Mouse (Mus musculus) midbrain, postnatal 0 days (tissue): ENCODE data around the gene Gemin5. TPM values are rescaled to one million over a fixed set of nuclear protein-coding genes. Genes with fewer than 3 reads are reported as not detected.
"Not testable (repeated sequence)": the region's sequence is repeated elsewhere in the genome, so short reads cannot be mapped to it uniquely, and the experiment has no call there.

Experiments used
- ATAC-seq: fragments of 200-750 bp; cut with Nextera tagmentation; 2 replicates; pipeline ENCODE4 v1.8.0; 2017; ENCODE audit warnings: moderate number of reproducible peaks, mild to moderate bottlenecking, moderate TSS enrichment, moderate library complexity; ENCODE audit not compliant: low FRiP score
- DNase-seq: peaks from one replicate; pipeline ENCODE4 v3.0.0-alpha.2; 2015; ENCODE audit warnings: low spot score
- H3K27ac ChIP-seq: fragments of 300-500 bp; sonication (generic); 2 replicates; pipeline ENCODE4 v1.5.1; 2014; ENCODE audit warnings: low read depth, mild to moderate bottlenecking, low read length, mixed read lengths
- H3K27me3 ChIP-seq: fragments of 300-500 bp; sonication (generic); 2 replicates; pipeline ENCODE4 v1.6.1; 2014; ENCODE audit warnings: low read length, control low read depth, mixed read lengths; ENCODE audit not compliant: insufficient read depth
- H3K36me3 ChIP-seq: fragments of 300-500 bp; sonication (generic); 2 replicates; pipeline ENCODE4 v1.6.1; 2014; ENCODE audit warnings: low read length, control low read depth, mixed read lengths; ENCODE audit not compliant: insufficient read depth
- H3K4me1 ChIP-seq: fragments of 300-500 bp; sonication (generic); 2 replicates; pipeline ENCODE4 v1.6.1; 2014; ENCODE audit warnings: mild to moderate bottlenecking, control low read depth, antibody characterized with exemption, low read length, mixed read lengths; ENCODE audit not compliant: insufficient read depth
- H3K4me2 ChIP-seq: fragments of 300-500 bp; sonication (generic); 2 replicates; pipeline ENCODE4 v1.6.1; 2014; ENCODE audit warnings: low read depth, mild to moderate bottlenecking, low read length, mixed read lengths; ENCODE audit not compliant: poor library complexity, severe bottlenecking
- H3K4me3 ChIP-seq: fragments of 300-500 bp; sonication (generic); 2 replicates; pipeline ENCODE4 v1.5.1; 2014; ENCODE audit warnings: low read depth, mild to moderate bottlenecking, low read length, moderate library complexity
- H3K9ac ChIP-seq: fragments of 300-500 bp; sonication (generic); replicated peaks from 2 replicates; pipeline ENCODE4 v1.6.1; 2014; ENCODE audit warnings: mild to moderate bottlenecking, low read length, moderate library complexity, mixed read lengths; ENCODE audit not compliant: poor library complexity, severe bottlenecking
- H3K9me3 ChIP-seq: fragments of 300-500 bp; sonication (generic); 2 replicates; pipeline ENCODE4 v1.6.1; 2016; ENCODE audit warnings: low read length, control low read depth
- CTCF ChIP-seq: IDR thresholded peaks from 2 replicates; pipeline ENCODE4 v1.5.1; 2016; ENCODE audit warnings: antibody characterized with exemption, mild to moderate bottlenecking
- WGBS: fragments of 180-500 bp; shearing (Covaris S2); extraction: QIAGEN DNeasy Blood & Tissue Kit; methylation state at CpG from one replicate; pipeline ENCODE4 v1.1.7; 2014; 5-methylcytosine and 5-hydroxymethylcytosine counted together
- polyA plus RNA-seq: library from polyadenylated mRNA; unstranded; fragments of >200 nt; fragmentation: Nextera tagmentation; extraction: Ambion mirVana; gene quantifications from 2 replicates; pipeline ENCODE4 v1.2.1, GENCODE M21; 2015
- total RNA-seq: library from RNA; depleted of rRNA; stranded (reverse); fragments of >200 nt; gene quantifications from 2 replicates; pipeline ENCODE4 v1.2.3, GENCODE M21; 2014

Gemin5 gene
- total and polyA plus RNA-seq, 2 experiments from 2014 or later: 9.9 to 19.2 TPM

DNA sequence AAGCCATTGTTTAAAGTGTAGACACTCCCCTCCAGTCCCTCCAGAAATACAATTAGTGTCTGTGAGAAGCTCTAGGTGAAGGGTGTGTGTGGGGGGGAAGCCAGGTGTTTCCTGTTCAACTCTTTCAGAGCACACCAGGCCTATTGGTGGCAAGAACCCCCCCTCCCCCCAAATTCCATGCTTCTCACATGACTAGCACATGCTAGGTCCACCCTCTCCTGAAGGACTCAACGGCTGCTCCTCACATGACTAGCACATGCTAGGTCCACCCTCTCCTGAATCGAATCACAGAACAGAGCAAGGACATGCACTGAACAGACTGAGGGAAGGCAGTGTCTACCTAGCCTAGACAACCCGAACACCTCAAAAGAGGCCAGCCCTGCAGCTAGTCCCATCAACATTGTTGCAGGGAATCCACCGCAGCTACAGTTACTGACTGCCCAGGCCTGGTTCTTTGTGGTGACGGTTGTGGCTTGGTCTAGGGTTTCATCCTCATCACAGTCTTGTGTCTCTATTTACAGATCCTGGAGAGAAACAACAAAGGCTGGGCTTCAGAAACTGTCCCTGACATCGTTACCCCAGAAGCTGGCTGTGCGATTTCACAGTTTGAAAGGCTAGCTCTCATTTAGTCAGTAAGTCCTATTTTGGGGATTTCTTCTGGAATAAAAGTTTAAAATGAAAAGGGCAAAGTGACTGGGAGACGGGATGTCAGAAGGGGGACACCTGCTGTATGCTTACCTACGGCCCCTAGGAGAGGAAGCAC is 65.6 kb downstream of the Gemin5 start:
- ATAC-seq: no peak
- DNase-seq: no peak
- Histone ChIP-seq H3K36me3 (no peaks in the 10 kb centered on the region), H3K4me1 (peaks cover 9% of the 10 kb centered on the region; the same call in 1 of the 2 replicates), H3K9ac (peak overlapping the region; percentile 50), H3K4me3 (peak overlapping the region; percentile 96), H3K27me3 (peaks cover 7% of the 10 kb centered on the region; the same call in 1 of the 2 replicates), H3K9me3 (no peaks in the 10 kb centered on the region), H3K4me2 (peak overlapping the region; percentile 52), H3K27ac (peak overlapping the region; percentile 83)
- WGBS: 90% methylated on average over 9 of the region's 9 CpGs
- TF ChIP-seq CTCF: no peak

DNA sequence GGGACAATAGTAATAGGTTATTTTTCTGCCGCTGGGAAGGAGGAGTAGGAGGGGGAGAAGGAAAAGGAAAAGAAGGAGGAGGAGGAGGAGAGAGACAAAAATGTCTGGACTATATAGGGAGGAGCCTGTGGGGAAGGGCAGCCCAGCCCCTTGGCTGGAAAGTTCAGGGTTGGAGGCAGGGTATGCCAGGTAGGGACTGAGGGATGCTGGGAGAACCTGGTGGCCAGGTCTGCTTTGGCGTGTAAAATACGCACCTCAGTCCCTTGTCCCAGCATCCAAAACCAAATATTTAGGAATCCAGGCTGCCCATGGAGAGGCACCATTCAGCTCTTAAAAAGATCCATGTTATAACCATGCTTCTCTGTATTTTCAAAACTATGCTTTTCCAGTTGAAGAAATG is 66.2 kb downstream of the Gemin5 start:
- H3K9me3 ChIP-seq: no peaks in the 10 kb centered on the region
- 82% methylated on average over 3 of the region's 3 CpGs for WGBS
- no peak for TF ChIP-seq CTCF
- DNase-seq (no peak), ATAC-seq (no peak)
- no peak overlapping the region for H3K9ac ChIP-seq
- H3K36me3 ChIP-seq: no peaks in the 10 kb centered on the region
- no peak overlapping the region for H3K27ac ChIP-seq
- H3K4me1 ChIP-seq: peaks cover 9% of the 10 kb centered on the region; the same call in 1 of the 2 replicates
- H3K27me3 ChIP-seq: peaks cover 7% of the 10 kb centered on the region; the same call in 1 of the 2 replicates
- H3K4me3 ChIP-seq: no peak overlapping the region
- no peak overlapping the region for H3K4me2 ChIP-seq

GRCm38 (mm10) chr11:58101194-58101720 is 67.1 kb downstream of the Gemin5 start:
- Histone ChIP-seq H3K4me2 (no peak overlapping the region), H3K27ac (no peak overlapping the region), H3K36me3 (no peaks in the 10 kb centered on the region), H3K4me1 (peaks cover 9% of the 10 kb centered on the region; the same call in 1 of the 2 replicates), H3K27me3 (peaks cover 7% of the 10 kb centered on the region; the same call in 1 of the 2 replicates), H3K9me3 (no peaks in the 10 kb centered on the region), H3K4me3 (no peak overlapping the region), H3K9ac (no peak overlapping the region)
- ATAC-seq (no peak), DNase-seq (no peak)
- 85% methylated on average over 4 of the region's 4 CpGs for WGBS
- TF ChIP-seq CTCF: no peak

DNA sequence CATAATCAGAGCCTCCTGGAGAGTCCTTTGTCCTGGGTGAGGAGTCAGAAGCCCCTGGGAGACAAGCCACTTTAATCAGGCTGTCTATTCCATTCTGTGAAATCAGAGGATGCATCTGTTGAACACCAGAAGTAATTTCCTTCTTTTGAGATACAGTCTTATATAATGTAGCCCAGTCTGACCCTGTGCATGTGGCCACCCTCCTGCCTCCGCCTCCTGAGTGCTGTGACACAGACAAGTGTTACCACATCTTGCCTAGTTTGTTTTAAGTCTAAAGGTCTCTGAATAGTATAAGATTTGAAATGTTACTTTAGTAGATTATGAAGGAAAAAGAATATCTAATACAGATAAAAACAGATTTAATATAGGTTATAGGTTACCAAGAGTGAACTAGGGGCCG is 68.3 kb downstream of the Gemin5 start:
- Histone ChIP-seq H3K4me2 (no peak overlapping the region), H3K9ac (no peak overlapping the region), H3K4me3 (no peak overlapping the region), H3K9me3 (no peaks in the 10 kb centered on the region), H3K27me3 (peaks cover 7% of the 10 kb centered on the region; the same call in 1 of the 2 replicates), H3K36me3 (no peaks in the 10 kb centered on the region), H3K27ac (no peak overlapping the region), H3K4me1 (peaks cover 5% of the 10 kb centered on the region; the same call in 1 of the 2 replicates)
- no peak for DNase-seq
- 90% methylated on average over 2 of the region's 2 CpGs for WGBS
- ATAC-seq: no peak
- no peak for TF ChIP-seq CTCF

DNA sequence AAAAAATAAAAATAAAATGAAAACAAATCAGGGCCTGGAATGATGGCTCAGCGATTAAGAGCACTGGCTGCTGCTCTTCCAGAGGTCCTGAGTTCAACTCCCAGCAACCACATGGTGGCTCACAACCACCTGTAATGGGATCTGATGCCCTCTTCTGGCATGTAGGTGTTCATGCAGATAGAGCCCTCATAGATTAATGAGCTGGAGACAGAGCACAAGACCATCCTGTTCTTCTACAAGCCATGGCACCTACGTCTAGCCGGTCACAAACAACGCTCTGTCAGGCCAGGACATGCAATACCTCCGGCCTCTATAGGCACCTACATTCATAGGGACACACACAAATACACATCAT is 70.0 kb downstream of the Gemin5 start:
- H3K27me3 ChIP-seq, H3K27ac ChIP-seq, H3K4me3 ChIP-seq, DNase-seq, H3K4me1 ChIP-seq, H3K9ac ChIP-seq, ATAC-seq, H3K4me2 ChIP-seq, H3K9me3 ChIP-seq, H3K36me3 ChIP-seq: not testable (repeated sequence)
- peak; percentile 61 for TF ChIP-seq CTCF
- WGBS: 62% methylated on average over 5 of the region's 5 CpGs
